Mouse (Mus musculus): Measurements from ENCODE around the gene Hspa5. TPM values are rescaled to one million over a fixed set of nuclear protein-coding genes. Genes with fewer than 3 reads are reported as not detected.
A peak's percentile ranks its signal among the peaks of the same experiment; 100 is the strongest.

Hspa5 gene
- total RNA-seq, 1 experiment, result 1,484 TPM

DNA sequence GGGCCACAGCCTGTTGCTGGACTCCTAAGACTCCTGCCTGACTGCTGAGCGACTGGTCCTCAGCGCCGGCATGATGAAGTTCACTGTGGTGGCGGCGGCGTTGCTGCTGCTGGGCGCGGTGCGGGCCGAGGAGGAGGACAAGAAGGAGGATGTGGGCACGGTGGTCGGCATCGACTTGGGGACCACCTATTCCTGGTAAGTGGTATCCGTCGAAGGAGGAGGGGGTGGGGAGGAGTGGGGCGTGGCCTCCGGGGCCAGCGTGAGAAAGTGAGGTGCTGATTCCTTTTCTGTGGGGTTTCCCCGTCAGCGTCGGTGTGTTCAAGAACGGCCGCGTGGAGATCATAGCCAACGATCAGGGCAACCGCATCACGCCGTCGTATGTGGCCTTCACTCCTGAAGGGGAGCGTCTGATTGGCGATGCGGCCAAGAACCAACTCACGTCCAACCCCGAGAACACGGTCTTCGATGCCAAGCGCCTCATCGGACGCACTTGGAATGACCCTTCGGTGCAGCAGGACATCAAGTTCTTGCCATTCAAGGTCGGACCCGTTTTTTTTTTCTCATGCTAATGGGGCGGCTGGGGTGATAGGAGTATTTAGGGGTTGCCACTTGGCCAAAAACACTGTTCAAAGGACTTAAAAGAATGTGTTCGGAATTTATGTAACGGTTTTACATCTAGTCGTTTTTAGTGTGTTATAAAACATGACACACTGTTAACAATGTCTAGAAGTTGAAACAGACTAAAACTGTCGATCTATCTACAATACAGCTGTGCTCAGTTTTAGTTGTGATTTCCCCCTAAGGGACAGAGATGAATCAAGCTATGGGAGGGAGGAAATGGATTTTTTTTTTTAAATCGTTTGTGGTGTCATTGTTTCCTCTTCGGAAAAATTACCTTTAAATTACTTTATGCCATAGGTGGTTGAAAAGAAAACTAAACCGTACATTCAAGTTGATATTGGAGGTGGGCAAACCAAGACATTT lies 774 bp downstream of the Hspa5 start:
- peaks cover 3 to 5% of the 10 kb centered on the region in 2 experiments; a peak in 1 of 4 replicates for H3K4me1 ChIP-seq (ENCODE audit: control insufficient read depth in 2 of 2, insufficient read depth in 2 of 2, low read length in 2 of 2, poor library complexity in 1 of 2)
- no peaks in the 10 kb centered on the region for H3K9me3 ChIP-seq (ENCODE audit: control insufficient read depth, insufficient read depth, low read depth, low read length)
- no peak for DNase-seq (ENCODE audit: low read depth, low spot score)
- peaks cover 35% of the 10 kb centered on the region for H3K36me3 ChIP-seq (ENCODE audit: control insufficient read depth, insufficient read depth, low read length, poor library complexity, severe bottlenecking)
- in situ Hi-C loops (cut with MboI; ENCODE audit: low sequenced_read_pairs in 2 of 2, unreplicated experiment in 2 of 2), result no loop called here
- H3K4me3 ChIP-seq (ENCODE audit: insufficient read depth in 1 of 2, low read depth in 1 of 2, low read length in 2 of 2, poor library complexity in 1 of 2, severe bottlenecking in 1 of 2), result peak overlapping the region; percentile 82 to 97
- H3K27ac ChIP-seq (ENCODE audit: insufficient read depth, low read depth, low read length, poor library complexity, severe bottlenecking), result peak overlapping the region; percentile 75
- H3K9ac ChIP-seq (ENCODE audit: insufficient read depth, low read depth, low read length, poor library complexity, severe bottlenecking), result peak overlapping the region; percentile 96
- TF ChIP-seq CHD2 (IDR thresholded peaks at IDR 0.05; ENCODE audit: low read depth, low read length), result no peak
- TF ChIP-seq ZNF384 (IDR thresholded peaks at IDR 0.05; ENCODE audit: low read depth, low read length), result 0 out of 2 replicates have a peak, but pooled peaks have one; percentile 8

- H3K36me3 ChIP-seq (ENCODE audit: control insufficient read depth, insufficient read depth, low read length, poor library complexity, severe bottlenecking), result peaks cover 35% of the 10 kb centered on the region
- H3K27ac ChIP-seq (ENCODE audit: insufficient read depth, low read depth, low read length, poor library complexity, severe bottlenecking), result no peak overlapping the region
- TF ChIP-seq ZC3H11A (IDR thresholded peaks at IDR 0.05; ENCODE audit: borderline replicate concordance, low read depth, low read length), result no peak
- TF ChIP-seq HCFC1 (IDR thresholded peaks at IDR 0.05; ENCODE audit: borderline replicate concordance, insufficient read depth, low read length), result no peak
- TF ChIP-seq ZNF384 (IDR thresholded peaks at IDR 0.05; ENCODE audit: low read depth, low read length), result no peak
- TF ChIP-seq CHD2 (IDR thresholded peaks at IDR 0.05; ENCODE audit: low read depth, low read length), result no peak
- no peak for TF ChIP-seq MAFK (IDR thresholded peaks at IDR 0.05; ENCODE audit: insufficient read depth, low read depth, low read length)
- H3K4me3 ChIP-seq (ENCODE audit: insufficient read depth in 1 of 2, low read depth in 1 of 2, low read length in 2 of 2, poor library complexity in 1 of 2, severe bottlenecking in 1 of 2), result peak overlapping the region; percentile 1 to 82; a peak in 1 of 4 replicates
- H3K9me3 ChIP-seq (ENCODE audit: control insufficient read depth, insufficient read depth, low read depth, low read length), result no peaks in the 10 kb centered on the region
- peaks cover 3 to 5% of the 10 kb centered on the region in 2 experiments; a peak in 1 of 4 replicates for H3K4me1 ChIP-seq (ENCODE audit: control insufficient read depth in 2 of 2, insufficient read depth in 2 of 2, low read length in 2 of 2, poor library complexity in 1 of 2)
- no peak for DNase-seq (ENCODE audit: low read depth, low spot score)
- no peak overlapping the region for H3K9ac ChIP-seq (ENCODE audit: insufficient read depth, low read depth, low read length, poor library complexity, severe bottlenecking)
- in situ Hi-C loops (cut with MboI; ENCODE audit: low sequenced_read_pairs in 2 of 2, unreplicated experiment in 2 of 2), result no loop called here
Measured at GRCm38 (mm10) chr2:34773673-34774072, 1.9 kb downstream of the Hspa5 start.

DNA sequence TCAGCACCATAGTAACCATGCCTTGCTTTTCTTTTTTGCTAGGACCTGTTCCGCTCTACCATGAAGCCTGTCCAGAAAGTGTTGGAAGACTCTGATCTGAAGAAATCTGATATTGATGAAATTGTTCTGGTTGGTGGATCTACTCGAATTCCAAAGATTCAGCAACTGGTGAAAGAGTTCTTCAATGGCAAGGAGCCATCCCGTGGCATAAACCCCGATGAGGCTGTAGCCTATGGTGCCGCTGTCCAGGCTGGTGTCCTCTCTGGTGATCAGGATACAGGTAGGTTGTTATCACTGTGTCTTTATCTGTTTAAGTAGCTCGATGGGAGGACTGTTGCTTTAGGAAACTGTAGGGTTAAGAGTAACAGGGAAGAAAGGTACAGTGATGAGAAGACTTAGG lies 2.7 kb downstream of the Hspa5 start:
- no peaks in the 10 kb centered on the region for H3K9me3 ChIP-seq (ENCODE audit: control insufficient read depth, insufficient read depth, low read depth, low read length)
- no peak for DNase-seq (ENCODE audit: low read depth, low spot score)
- H3K36me3 ChIP-seq (ENCODE audit: control insufficient read depth, insufficient read depth, low read length, poor library complexity, severe bottlenecking), result peaks cover 39% of the 10 kb centered on the region
- peak overlapping the region in 1 of 2 experiments; percentile 3; a peak in 1 of 4 replicates for H3K4me3 ChIP-seq (ENCODE audit: insufficient read depth in 1 of 2, low read depth in 1 of 2, low read length in 2 of 2, poor library complexity in 1 of 2, severe bottlenecking in 1 of 2)
- TF ChIP-seq ZNF384 (IDR thresholded peaks at IDR 0.05; ENCODE audit: low read depth, low read length) (no peak), CHD2 (IDR thresholded peaks at IDR 0.05; ENCODE audit: low read depth, low read length) (no peak), HCFC1 (IDR thresholded peaks at IDR 0.05; ENCODE audit: borderline replicate concordance, insufficient read depth, low read length) (no peak), MAFK (IDR thresholded peaks at IDR 0.05; ENCODE audit: insufficient read depth, low read depth, low read length) (no peak), ZC3H11A (IDR thresholded peaks at IDR 0.05; ENCODE audit: borderline replicate concordance, low read depth, low read length) (no peak)
- no peak overlapping the region for H3K9ac ChIP-seq (ENCODE audit: insufficient read depth, low read depth, low read length, poor library complexity, severe bottlenecking)
- in situ Hi-C loops (cut with MboI; ENCODE audit: low sequenced_read_pairs in 2 of 2, unreplicated experiment in 2 of 2), result no loop called here
- H3K27ac ChIP-seq (ENCODE audit: insufficient read depth, low read depth, low read length, poor library complexity, severe bottlenecking), result no peak overlapping the region
- H3K4me1 ChIP-seq (ENCODE audit: control insufficient read depth in 2 of 2, insufficient read depth in 2 of 2, low read length in 2 of 2, poor library complexity in 1 of 2), result peaks cover 3 to 5% of the 10 kb centered on the region in 2 experiments; a peak in 1 of 4 replicates

- peaks cover 40% of the 10 kb centered on the region for H3K36me3 ChIP-seq (ENCODE audit: control insufficient read depth, insufficient read depth, low read length, poor library complexity, severe bottlenecking)
- H3K4me1 ChIP-seq (ENCODE audit: control insufficient read depth in 2 of 2, insufficient read depth in 2 of 2, low read length in 2 of 2, poor library complexity in 1 of 2), result peaks cover 3 to 5% of the 10 kb centered on the region in 2 experiments; a peak in 1 of 4 replicates
- no peak for DNase-seq (ENCODE audit: low read depth, low spot score)
- in situ Hi-C loops (cut with MboI; ENCODE audit: low sequenced_read_pairs in 2 of 2, unreplicated experiment in 2 of 2), result no loop called here
- H3K4me3 ChIP-seq (ENCODE audit: insufficient read depth in 1 of 2, low read depth in 1 of 2, low read length in 2 of 2, poor library complexity in 1 of 2, severe bottlenecking in 1 of 2), result no peak overlapping the region
- no peak for TF ChIP-seq HCFC1 (IDR thresholded peaks at IDR 0.05; ENCODE audit: borderline replicate concordance, insufficient read depth, low read length)
- TF ChIP-seq MAFK (IDR thresholded peaks at IDR 0.05; ENCODE audit: insufficient read depth, low read depth, low read length), result no peak
- no peaks in the 10 kb centered on the region for H3K9me3 ChIP-seq (ENCODE audit: control insufficient read depth, insufficient read depth, low read depth, low read length)
- no peak overlapping the region for H3K27ac ChIP-seq (ENCODE audit: insufficient read depth, low read depth, low read length, poor library complexity, severe bottlenecking)
- no peak overlapping the region for H3K9ac ChIP-seq (ENCODE audit: insufficient read depth, low read depth, low read length, poor library complexity, severe bottlenecking)
Measured at GRCm38 (mm10) chr2:34777237-34777868, 5.6 kb downstream of the Hspa5 start.
